Comparison of ENCODE assay signal across 22 mouse cellular contexts in the genomic region with DNA sequence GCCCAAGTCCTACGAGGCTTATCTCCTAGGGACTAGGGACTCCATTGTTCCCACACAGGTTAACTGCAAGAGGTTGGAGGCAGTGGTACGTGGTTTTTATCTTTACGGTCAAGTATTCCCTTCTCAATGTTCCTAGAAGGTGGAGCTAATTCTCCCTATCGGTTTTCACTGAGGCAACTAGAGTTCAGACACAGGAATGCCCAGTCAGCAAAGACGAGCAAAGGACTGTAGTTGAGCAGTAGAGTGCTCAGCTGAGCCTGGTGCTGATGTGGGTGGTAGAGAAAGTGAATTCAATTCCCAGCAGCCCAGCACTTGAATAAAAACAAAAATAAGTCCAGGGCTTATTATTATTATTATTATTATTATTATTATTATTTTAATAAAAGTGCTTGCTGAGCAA. TPM values are rescaled to one million over a fixed set of nuclear protein-coding genes. Genes with fewer than 3 reads are reported as not detected.
"Had no signal": no experiment of that assay in that cellular context is flagged by ENCODE, and none has a peak within 500 bp of the region (broad histone marks: within the 10 kb centered on the region; RNA-seq: fewer than 3 reads in every experiment).

No protein-coding gene starts in this region.

- DNase-seq: lung, adult 18-20 months; midbrain, embryonic 14.5 days; retina, postnatal 1 day; right cerebral cortex, adult 18-20 months; right cerebral cortex, postnatal 25 days; right cerebral cortex, postnatal 4 days; spleen, adult 18-20 months; thymus, adult 2 months; thymus, postnatal 25 days; thymus, postnatal 4 days had no signal

- H3K36me3 ChIP-seq: liver, embryonic 12.5 days; midbrain, embryonic 10.5 days; midbrain, embryonic 12.5 days; neural tube, embryonic 13.5 days; neural tube, embryonic 15.5 days; stomach, embryonic 15.5 days had no signal

- H3K9ac ChIP-seq: liver, embryonic 12.5 days; liver, embryonic 14.5 days; midbrain, embryonic 12.5 days; neural tube, embryonic 13.5 days; neural tube, embryonic 15.5 days; stomach, embryonic 15.5 days had no signal

- H3K4me2 ChIP-seq: liver, embryonic 12.5 days; midbrain, embryonic 12.5 days; neural tube, embryonic 13.5 days; neural tube, embryonic 15.5 days; stomach, embryonic 15.5 days had no signal

- ATAC-seq: liver, embryonic 12.5 days; midbrain, embryonic 16.5 days had no signal

- H3K27ac ChIP-seq: liver, embryonic 12.5 days; liver, embryonic 14.5 days; midbrain, embryonic 10.5 days; midbrain, embryonic 12.5 days; neural tube, embryonic 13.5 days; neural tube, embryonic 15.5 days; stomach, embryonic 15.5 days; stomach, postnatal 0 days had no signal

- H3K9me3 ChIP-seq: midbrain, embryonic 10.5 days; midbrain, embryonic 12.5 days; neural tube, embryonic 13.5 days; neural tube, embryonic 15.5 days; stomach, embryonic 15.5 days had no signal

- H3K4me3 ChIP-seq: liver, embryonic 12.5 days; midbrain, embryonic 10.5 days; midbrain, embryonic 12.5 days; myocyte; neural tube, embryonic 13.5 days; neural tube, embryonic 15.5 days; stomach, embryonic 15.5 days had no signal

RNA-seq across cellular contexts. Expression of a gene that starts 17.6 kb away (rescaled TPM):
- total RNA-seq: megakaryocyte, adult 5-6 weeks; megakaryocyte-erythroid progenitor cell, adult 5-6 weeks had no signal

RNA-seq across cellular contexts. Expression of a gene that starts 41.1 kb away (rescaled TPM):
- total RNA-seq: megakaryocyte, adult 5-6 weeks had no signal
